Comparison of ENCODE assay signal across 22 mouse cellular contexts in genomic region chr4:48012209-48012608, GRCm38 (mm10). TPM values are rescaled to one million over a fixed set of nuclear protein-coding genes. Genes with fewer than 3 reads are reported as not detected.
DNase-seq lines count a peak whose midpoint lies in the region; ATAC-seq lines count a peak whose summit lies in the region.
"Had no signal": no experiment of that assay in that cellular context is flagged by ENCODE, and none has a peak within 500 bp of the region (broad histone marks: within the 10 kb centered on the region; RNA-seq: fewer than 3 reads in every experiment).

No protein-coding gene starts in this region.

- DNase-seq in thymus, postnatal 14 days, result peak; percentile 14
- no peak for DNase-seq in thymus, postnatal 36 days
- DNase-seq in induced T-regulatory cell, adult 2 months (ENCODE audit: low read depth), result peak; percentile 81
- peak; percentile 72 for DNase-seq in splenic B cell, adult 2 months (ENCODE audit: low read depth, low spot score)
- no peak for DNase-seq in frontal cortex, postnatal 25 days (ENCODE audit: low spot score in 2 of 2)
- no peak for DNase-seq in layer of hippocampus, postnatal 10 days (ENCODE audit: low spot score in 2 of 2)
- DNase-seq: adrenal gland, postnatal 14 days; cerebellum, adult 2 months; cerebellum, postnatal 36 days; embryo, embryonic 11 days; kidney, postnatal 36 days; layer of hippocampus, adult 9-11 months; lung, embryonic 14.5 days; lung, postnatal 36 days; right cerebral cortex, postnatal 14 days had no signal

- peak; percentile 96 for ATAC-seq in CD4-positive, CD25-positive, alpha-beta regulatory T cell, adult 4 months
- ATAC-seq: forebrain, embryonic 13.5 days; intestine, embryonic 16.5 days; midbrain, embryonic 15.5 days had no signal

- H3K36me3 ChIP-seq in splenic B cell, adult 2 months (ENCODE audit: control insufficient read depth, insufficient read depth, low read length, poor library complexity, severe bottlenecking), result no peaks in the 10 kb centered on the region
- H3K36me3 ChIP-seq: heart, embryonic 10.5 days; hindbrain, embryonic 15.5 days; midbrain, embryonic 15.5 days; neural tube, embryonic 15.5 days had no signal

- H3K27me3 ChIP-seq in splenic B cell, adult 2 months (ENCODE audit: control insufficient read depth, insufficient read depth, low read length, poor library complexity, severe bottlenecking), result no peaks in the 10 kb centered on the region
- H3K27me3 ChIP-seq: forebrain, embryonic 13.5 days; hindbrain, embryonic 15.5 days; midbrain, embryonic 15.5 days; neural tube, embryonic 15.5 days had no signal

RNA-seq across cellular contexts. Expression of gene Nr4a3, which starts 32.7 kb away (rescaled TPM):
- polyA plus RNA-seq in CD4-positive, CD25-positive, alpha-beta regulatory T cell, adult 4 months (2017; shearing (Covaris generic)), result 1 to 10 TPM; 2.2 to 2.3 TPM
- 100 to 1,000 TPM; 106 to 107 TPM for total RNA-seq in layer of hippocampus, postnatal 10 days (2021)

Comparison
In these comparisons a context has a peak if more than half of its experiments do, and no peak if none do; other contexts are left out.
1. DNase-seq: peak in thymus, postnatal 14 days (single experiment), induced T-regulatory cell, adult 2 months (single experiment) and splenic B cell, adult 2 months (single experiment); none in thymus, postnatal 36 days (0 of 2), frontal cortex, postnatal 25 days (0 of 2) and layer of hippocampus, postnatal 10 days (0 of 2).